Mouse (Mus musculus): ENCODE data around the gene Ikzf5.

GRCm38 (mm10) chr7:131345856-131346541 is 64.3 kb downstream of the Ikzf5 start:
- TF ChIP-seq CTCF (IDR thresholded peaks at IDR 0.05; ENCODE audit: extremely low read depth, insufficient read length, insufficient replicate concordance, low read depth, low read length) (no peak), POLR2A (IDR thresholded peaks at IDR 0.05; ENCODE audit: low read depth, low read length) (no peak)

All from small intestine, adult 2 months (tissue).